In the genomic region with DNA sequence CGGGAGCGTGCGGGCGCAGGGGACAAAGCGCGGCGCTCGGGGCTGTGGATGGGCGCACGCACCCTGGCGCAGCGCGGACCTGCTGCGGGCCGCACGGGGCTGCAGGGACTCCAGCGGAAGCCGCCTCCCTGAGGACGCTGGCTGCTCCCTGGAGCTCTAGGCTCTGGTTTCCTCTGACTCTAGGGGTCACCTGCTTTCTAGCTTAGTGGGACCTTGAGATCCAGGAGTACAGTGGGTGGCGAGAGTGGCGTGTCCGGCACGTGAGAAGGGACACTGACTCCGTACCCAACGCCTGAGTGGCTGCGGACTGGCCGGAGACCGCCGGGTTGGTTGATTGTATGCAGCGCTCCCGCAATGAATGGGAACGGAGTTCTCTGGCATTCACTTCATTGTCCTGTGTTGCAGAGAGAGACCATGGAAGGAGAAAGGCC, we compare ENCODE assay signal across 9 mouse cellular contexts. TPM values are rescaled to one million over a fixed set of nuclear protein-coding genes. Genes with fewer than 3 reads are reported as not detected.
A peak's percentile ranks its signal among the peaks of the same experiment; 100 is the strongest.
DNase-seq lines count a peak whose midpoint lies in the region; ATAC-seq and TF ChIP-seq lines count a peak whose summit lies in the region.
"Had no signal": no experiment of that assay in that cellular context is flagged by ENCODE, and none has a peak within 500 bp of the region (broad histone marks: within the 10 kb centered on the region; RNA-seq: fewer than 3 reads in every experiment).

No protein-coding gene starts in this region.

- no peaks in the 10 kb centered on the region for H3K9me3 ChIP-seq in ES-E14 (ENCODE audit: control insufficient read depth, insufficient read depth, low read depth, low read length)
- no peaks in the 10 kb centered on the region for H3K9me3 ChIP-seq in forebrain, postnatal 0 days (ENCODE audit: low read length)
- no peaks in the 10 kb centered on the region for H3K9me3 ChIP-seq in limb, embryonic 10.5 days (replicated peaks)
- H3K9me3 ChIP-seq in neural tube, embryonic 11.5 days (ENCODE audit: control insufficient read depth, low read length), result no peaks in the 10 kb centered on the region

- H3K9ac ChIP-seq in ES-E14 (ENCODE audit: insufficient read depth, low read depth, low read length, poor library complexity, severe bottlenecking), result peak overlapping the region; percentile 70
- peak overlapping the region; percentile 68 for H3K9ac ChIP-seq in forebrain, postnatal 0 days
- H3K9ac ChIP-seq in neural tube, embryonic 11.5 days (ENCODE audit: low read length), result peak overlapping the region; percentile 86

- peaks cover 10 to 15% of the 10 kb centered on the region in 2 experiments for H3K4me1 ChIP-seq in ES-E14 (ENCODE audit: control insufficient read depth in 2 of 2, insufficient read depth in 2 of 2, low read length in 2 of 2, poor library complexity in 1 of 2)
- peaks cover 11% of the 10 kb centered on the region for H3K4me1 ChIP-seq in forebrain, postnatal 0 days (ENCODE audit: insufficient read depth)
- peaks cover 53% of the 10 kb centered on the region for H3K4me1 ChIP-seq in limb, embryonic 10.5 days
- H3K4me1 ChIP-seq in neural tube, embryonic 11.5 days (ENCODE audit: control insufficient read depth, insufficient read depth, low read length), result peaks cover 37% of the 10 kb centered on the region

- no peaks in the 10 kb centered on the region; the same call in 1 of the 2 replicates for H3K27me3 ChIP-seq in forebrain, postnatal 0 days (ENCODE audit: insufficient read depth, low read length)
- peaks cover 33% of the 10 kb centered on the region for H3K27me3 ChIP-seq in limb, embryonic 10.5 days (ENCODE audit: low read depth, poor library complexity, severe bottlenecking)
- H3K27me3 ChIP-seq in neural tube, embryonic 11.5 days (ENCODE audit: control insufficient read depth, insufficient read depth, low read length), result no peaks in the 10 kb centered on the region

- no peak overlapping the region for H3K27ac ChIP-seq in ES-E14 (ENCODE audit: insufficient read depth, low read depth, low read length, poor library complexity, severe bottlenecking)
- peak overlapping the region; percentile 15; the same call in 1 of the 2 replicates for H3K27ac ChIP-seq in forebrain, postnatal 0 days (ENCODE audit: low read depth, low read length)
- H3K27ac ChIP-seq in limb, embryonic 10.5 days, result peak overlapping the region; percentile 88
- H3K27ac ChIP-seq in neural tube, embryonic 11.5 days (ENCODE audit: low read depth, low read length), result peak overlapping the region; percentile 75

- peak; percentile 78 for ATAC-seq in forebrain, postnatal 0 days
- ATAC-seq in neural tube, embryonic 11.5 days (ENCODE audit: insufficient read depth, low FRiP score, low TSS enrichment), result peak; percentile 17

- in situ Hi-C loops in ES-E14 (cut with MboI; ENCODE audit: low sequenced_read_pairs in 2 of 2, unreplicated experiment in 2 of 2), result no loop called here

- H3K36me3 ChIP-seq in ES-E14 (ENCODE audit: control insufficient read depth, insufficient read depth, low read length, poor library complexity, severe bottlenecking), result no peaks in the 10 kb centered on the region
- H3K36me3 ChIP-seq in forebrain, postnatal 0 days (ENCODE audit: insufficient read depth), result no peaks in the 10 kb centered on the region
- H3K36me3 ChIP-seq in limb, embryonic 10.5 days, result no peaks in the 10 kb centered on the region
- no peaks in the 10 kb centered on the region for H3K36me3 ChIP-seq in neural tube, embryonic 11.5 days (ENCODE audit: control insufficient read depth, insufficient read depth, low read length)

- H3K4me2 ChIP-seq in forebrain, postnatal 0 days (ENCODE audit: low read depth), result peak overlapping the region; percentile 98
- H3K4me2 ChIP-seq in neural tube, embryonic 11.5 days (ENCODE audit: low read depth), result peak overlapping the region; percentile 73

- peak; percentile 15 to 17 for DNase-seq in cerebellum, postnatal 14 days
- DNase-seq in cerebellum, adult 18-20 months, result no peak
- DNase-seq in ES-E14 (ENCODE audit: low read depth, low spot score), result no peak
- peak; percentile 51 for DNase-seq in forebrain, postnatal 0 days
- DNase-seq in limb, embryonic 10.5 days (ENCODE audit: low spot score), result peak; percentile 68
- DNase-seq in neural tube, embryonic 11.5 days (ENCODE audit: low spot score), result peak; percentile 64
- DNase-seq in spleen, postnatal 4 days (ENCODE audit: low spot score in 2 of 2), result no peak
- no peak for DNase-seq in left cerebral cortex, adult 11 months (ENCODE audit: low spot score)

- TF ChIP-seq CTCF in forebrain, postnatal 0 days (IDR thresholded peaks at IDR 0.05; ENCODE audit: low read depth), result no peak

- WGBS in forebrain, postnatal 0 days, result under 1% methylated on average over 32 of the region's 32 CpGs
- under 1% methylated on average over 32 of the region's 32 CpGs for WGBS in limb, embryonic 10.5 days
- 0% methylated on average over 27 of the region's 32 CpGs for WGBS in neural tube, embryonic 11.5 days

- H3K4me3 ChIP-seq in ES-E14 (ENCODE audit: insufficient read depth in 1 of 2, low read depth in 1 of 2, low read length in 2 of 2, poor library complexity in 1 of 2, severe bottlenecking in 1 of 2), result peak overlapping the region; percentile 75 to 81
- peak overlapping the region; percentile 76 for H3K4me3 ChIP-seq in forebrain, postnatal 0 days (ENCODE audit: low read depth, low read length)
- peak overlapping the region; percentile 82 for H3K4me3 ChIP-seq in limb, embryonic 10.5 days
- peak overlapping the region; percentile 72 for H3K4me3 ChIP-seq in neural tube, embryonic 11.5 days (ENCODE audit: low read depth, low read length)

TF ChIP-seq in ES-E14, 5 proteins besides CTCF, POLR2A, EP300 and RAD21:
- TF ChIP-seq ZNF384 (IDR thresholded peaks at IDR 0.05; ENCODE audit: low read depth, low read length) (no peak), MAFK (IDR thresholded peaks at IDR 0.05; ENCODE audit: insufficient read depth, low read depth, low read length) (no peak), ZC3H11A (IDR thresholded peaks at IDR 0.05; ENCODE audit: borderline replicate concordance, low read depth, low read length) (no peak), HCFC1 (IDR thresholded peaks at IDR 0.05; ENCODE audit: borderline replicate concordance, insufficient read depth, low read length) (no peak), CHD2 (IDR thresholded peaks at IDR 0.05; ENCODE audit: low read depth, low read length) (no peak)

RNA-seq across cellular contexts. Expression of gene Lama1, which starts 0.4 kb away (rescaled TPM):
- 112 and 116 TPM in 2 replicates for total RNA-seq in ES-E14 (2012; rRNA removed)
- total RNA-seq in forebrain, postnatal 0 days (2014; rRNA removed), result 9.6 and 21.2 TPM in 2 replicates
- 1.8 and 2.9 TPM in 2 replicates for polyA plus RNA-seq in forebrain, postnatal 0 days (2015; fragmentation: Nextera tagmentation; extraction: Ambion mirVana)
- polyA plus RNA-seq in limb, embryonic 10.5 days (2016; fragmentation: Nextera tagmentation; extraction: Ambion mirVana), result 3.3 and 5.9 TPM in 2 replicates
- 24.4 and 24.6 TPM in 2 replicates for polyA plus RNA-seq in neural tube, embryonic 11.5 days (2014; fragmentation: Nextera tagmentation; extraction: Ambion mirVana)
- polyA plus RNA-seq: C2C12 had no signal

Comparison
In these comparisons a context has a peak if more than half of its experiments do, and no peak if none do; other contexts are left out.
1. DNase-seq: peak in cerebellum, postnatal 14 days (2 of 2), forebrain, postnatal 0 days (single experiment), limb, embryonic 10.5 days (single experiment) and neural tube, embryonic 11.5 days (single experiment); none in cerebellum, adult 18-20 months (0 of 2), ES-E14 (single experiment), spleen, postnatal 4 days (0 of 2) and left cerebral cortex, adult 11 months (single experiment).
2. Peak in every context shown above with its lines, with median percentiles within 50 percentile points of each other: H3K4me3 ChIP-seq and H3K9ac ChIP-seq.